Mouse (Mus musculus) cortical plate, adult 2 months (tissue): Measurements from ENCODE around the gene Astn2. TPM values are rescaled to one million over a fixed set of nuclear protein-coding genes. Genes with fewer than 3 reads are reported as not detected.
A peak's percentile ranks its signal among the peaks of the same experiment; 100 is the strongest.

ENCODE experiments used
- H3K27ac ChIP-seq: fragments of 200-500 bp; 2 replicates; pipeline ENCODE4 v1.5.1; 2012; ENCODE audit warnings: low read length, control low read depth, inconsistent platforms; ENCODE audit not compliant: insufficient read depth
- H3K4me1 ChIP-seq: fragments of 200-500 bp; 2 replicates; pipeline ENCODE4 v1.6.1; 2011; ENCODE audit warnings: low read length; ENCODE audit not compliant: control insufficient read depth, insufficient read depth
- H3K4me3 ChIP-seq: fragments of 200-500 bp; 2 replicates; pipeline ENCODE4 v1.5.1; 2011; ENCODE audit warnings: mild to moderate bottlenecking, low read length, control low read depth; ENCODE audit not compliant: insufficient read depth
- CTCF ChIP-seq: fragments of 200-500 bp; IDR thresholded peaks from 2 replicates; pipeline ENCODE4 v1.5.1; 2011; ENCODE audit warnings: mild to moderate bottlenecking, control low read depth, low read length; ENCODE audit not compliant: insufficient read depth; ENCODE audit errors: extremely low read depth
- POLR2A ChIP-seq: fragments of 200-500 bp; IDR thresholded peaks from 2 replicates; pipeline ENCODE4 v1.6.1; 2011; ENCODE audit warnings: mild to moderate bottlenecking, low read length, control low read depth; ENCODE audit not compliant: insufficient read depth; ENCODE audit errors: extremely low read depth
- polyA plus RNA-seq: library from polyadenylated mRNA; depleted of rRNA; stranded (reverse); fragments of >200 nt; gene quantifications from 2 replicates; pipeline ENCODE4 v1.2.3, GENCODE M21; 2012

Gene Astn2
- polyA plus RNA-seq, 1 experiment: 20.9 TPM

DNA sequence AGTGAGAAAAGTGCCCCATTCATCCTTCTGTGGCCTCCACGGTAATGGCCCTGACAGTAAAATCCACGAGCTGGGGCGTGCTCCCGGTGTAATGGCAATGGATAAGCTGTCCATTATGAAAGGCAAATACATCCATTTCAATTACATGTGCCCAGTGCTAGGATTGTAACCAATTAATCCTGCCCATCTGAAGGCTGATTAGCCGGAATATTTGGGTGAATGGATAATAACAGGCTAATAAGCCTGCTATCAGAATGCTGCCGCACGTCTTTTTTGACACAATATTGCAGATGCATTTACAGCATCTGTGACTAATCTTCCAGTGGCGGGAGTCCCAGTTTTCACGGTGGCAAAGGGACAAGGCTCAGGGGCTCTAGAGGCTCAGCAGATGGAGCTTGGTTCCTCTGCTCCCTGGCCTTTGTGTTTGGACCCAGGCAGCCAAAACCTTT, 189.2 kb downstream of the Astn2 start:
- no peak overlapping the region for H3K4me3 ChIP-seq
- no peak overlapping the region for H3K27ac ChIP-seq
- no peaks in the 10 kb centered on the region for H3K4me1 ChIP-seq
- no peak for TF ChIP-seq POLR2A
- TF ChIP-seq CTCF: no peak

DNA sequence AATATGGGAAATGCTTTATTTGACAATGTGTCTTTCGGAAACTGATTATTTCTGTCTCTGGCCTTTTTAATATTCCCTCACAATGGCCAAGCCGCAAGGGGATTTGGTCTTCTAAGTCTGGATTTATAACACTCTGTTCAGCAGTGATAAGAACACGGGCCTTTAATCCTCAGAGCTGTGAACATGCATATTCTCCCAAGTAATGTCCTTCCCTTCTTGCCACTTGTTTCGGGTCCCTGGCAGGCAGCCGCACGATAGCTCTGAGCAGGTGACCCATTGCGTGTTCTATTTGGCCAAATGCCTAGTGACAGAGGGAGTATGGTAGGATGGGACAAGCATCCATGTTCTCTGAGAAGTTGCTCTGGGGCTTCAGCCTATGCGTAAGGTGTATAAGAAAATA, 214.8 kb downstream of the Astn2 start:
- H3K4me3 ChIP-seq: no peak overlapping the region
- TF ChIP-seq CTCF (no peak), POLR2A (no peak)
- no peaks in the 10 kb centered on the region; the same call in 1 of the 2 replicates for H3K4me1 ChIP-seq
- no peak overlapping the region for H3K27ac ChIP-seq

DNA sequence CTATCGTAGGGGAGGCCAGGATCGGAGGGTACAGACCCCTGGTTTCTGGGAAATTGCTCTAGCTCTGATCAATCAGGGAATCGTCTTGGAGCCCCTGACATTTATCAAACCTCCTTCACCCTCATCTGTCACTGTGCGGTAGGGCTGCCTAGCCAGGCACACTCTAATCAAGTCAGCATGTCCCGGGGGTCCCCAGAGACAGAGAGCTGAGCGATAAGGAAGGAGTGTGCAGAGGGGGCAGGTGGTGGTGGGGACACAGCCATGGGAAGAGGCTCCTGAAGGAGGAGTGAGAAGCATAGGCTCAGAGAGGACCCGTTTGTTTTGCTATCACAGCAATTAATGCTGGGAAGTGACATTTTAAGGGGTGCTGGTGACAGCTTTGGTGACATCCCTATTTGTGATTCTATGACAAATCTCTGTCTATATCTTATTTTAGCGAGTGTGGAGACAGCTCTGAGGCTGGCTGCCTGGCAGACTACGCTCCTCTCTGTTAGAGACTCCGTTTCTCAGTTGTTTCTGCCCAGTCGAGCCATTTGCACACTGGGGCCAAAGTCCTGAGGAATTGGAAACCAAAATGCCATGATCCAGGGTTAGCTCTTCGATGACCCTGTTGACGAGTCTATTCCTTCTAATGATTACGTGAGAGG, 228.4 kb downstream of the Astn2 start:
- no peak overlapping the region for H3K4me3 ChIP-seq
- no peak for TF ChIP-seq POLR2A
- no peak for TF ChIP-seq CTCF
- peaks cover 2% of the 10 kb centered on the region; the same call in 1 of the 2 replicates for H3K4me1 ChIP-seq
- no peak overlapping the region for H3K27ac ChIP-seq

DNA sequence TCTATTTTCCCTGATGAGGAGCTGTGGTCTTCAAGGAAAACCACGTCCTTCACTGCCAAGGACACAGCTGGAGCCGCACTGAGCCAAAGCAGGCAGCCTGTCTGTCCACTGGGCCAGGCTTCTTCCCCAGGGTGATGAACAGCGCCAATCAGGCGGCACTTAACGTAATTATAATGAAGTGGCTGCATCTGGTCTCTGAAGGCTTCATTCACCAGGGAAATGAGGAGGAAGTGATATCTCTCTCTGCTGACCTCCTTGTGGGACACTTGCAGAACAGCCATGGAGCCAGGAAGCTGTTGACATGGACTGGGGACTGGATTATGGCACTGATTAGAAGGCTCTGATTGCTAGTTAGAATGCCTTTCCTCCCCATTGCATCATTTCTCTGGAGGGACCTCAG, 232.8 kb downstream of the Astn2 start:
- H3K4me1 ChIP-seq: peaks cover 2% of the 10 kb centered on the region; the same call in 1 of the 2 replicates
- H3K27ac ChIP-seq: peak overlapping the region; percentile 40; the same call in 1 of the 2 replicates
- no peak for TF ChIP-seq CTCF
- TF ChIP-seq POLR2A: no peak
- H3K4me3 ChIP-seq: no peak overlapping the region

DNA sequence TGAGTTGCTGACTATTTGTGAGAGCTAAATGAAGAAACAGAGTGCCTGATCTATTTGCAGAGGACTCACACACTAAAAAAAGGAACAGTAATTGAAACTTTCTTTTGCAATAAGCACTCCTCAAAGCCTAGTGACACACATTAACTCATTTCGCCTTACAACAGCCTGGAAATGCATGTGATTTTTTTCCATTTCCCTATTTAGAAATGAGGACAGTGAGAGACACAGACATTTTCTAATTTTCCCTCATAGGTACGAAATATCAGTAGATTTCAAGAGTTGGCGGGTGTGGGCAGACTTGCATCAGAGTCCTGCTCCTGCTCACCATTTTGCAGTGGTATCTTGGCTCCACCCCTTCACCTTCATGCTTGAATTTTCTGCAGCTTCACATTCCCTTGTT, 233.6 kb downstream of the Astn2 start:
- H3K4me1 ChIP-seq: no peaks in the 10 kb centered on the region; the same call in 1 of the 2 replicates
- no peak overlapping the region for H3K4me3 ChIP-seq
- TF ChIP-seq CTCF (no peak), POLR2A (no peak)
- H3K27ac ChIP-seq: peak overlapping the region; percentile 40; the same call in 1 of the 2 replicates

DNA sequence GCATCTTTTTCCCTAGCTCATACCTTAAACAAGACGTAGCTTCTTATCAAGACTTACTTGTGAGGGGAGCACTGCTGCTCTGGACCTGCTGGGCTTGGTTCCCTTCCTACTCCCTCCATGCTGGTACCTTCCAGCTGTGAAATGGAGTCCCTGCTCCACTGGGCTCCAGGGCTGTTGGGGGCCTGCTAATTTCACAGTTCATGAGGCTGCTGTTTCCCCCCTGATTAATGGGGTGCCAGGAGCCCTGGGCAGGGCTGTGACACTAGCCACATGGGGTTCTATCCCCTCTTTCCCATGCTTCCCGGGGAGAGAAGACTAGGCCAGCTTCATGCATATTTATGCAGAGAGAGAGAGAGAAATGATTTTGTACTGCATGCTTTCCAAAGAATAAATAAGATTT, 234.9 kb downstream of the Astn2 start:
- no peak overlapping the region for H3K4me3 ChIP-seq
- H3K27ac ChIP-seq: no peak overlapping the region
- H3K4me1 ChIP-seq: no peaks in the 10 kb centered on the region; the same call in 1 of the 2 replicates
- no peak for TF ChIP-seq CTCF
- no peak for TF ChIP-seq POLR2A

DNA sequence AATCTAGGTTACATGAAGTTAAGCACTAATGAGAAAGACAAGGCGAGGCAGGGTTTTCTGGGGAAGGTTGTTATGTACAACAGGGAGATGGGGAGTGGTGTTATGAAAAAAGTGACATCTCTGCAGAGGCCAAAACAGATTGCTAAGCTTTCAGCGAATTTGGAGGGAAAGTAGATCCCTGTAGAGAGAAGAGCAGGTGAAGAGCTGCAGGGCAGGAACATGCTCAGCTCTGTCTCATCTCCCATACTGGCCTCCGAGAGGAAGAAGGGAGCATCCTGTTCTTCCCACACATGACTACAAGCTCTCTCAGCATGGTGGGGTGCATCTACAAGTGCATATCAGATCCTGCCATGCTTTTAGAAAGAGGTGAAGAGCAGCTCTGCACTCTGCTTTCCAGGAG, 245.7 kb downstream of the Astn2 start:
- H3K27ac ChIP-seq: no peak overlapping the region
- no peak overlapping the region for H3K4me3 ChIP-seq
- H3K4me1 ChIP-seq: no peaks in the 10 kb centered on the region; the same call in 1 of the 2 replicates
- TF ChIP-seq CTCF: no peak
- TF ChIP-seq POLR2A: no peak

DNA sequence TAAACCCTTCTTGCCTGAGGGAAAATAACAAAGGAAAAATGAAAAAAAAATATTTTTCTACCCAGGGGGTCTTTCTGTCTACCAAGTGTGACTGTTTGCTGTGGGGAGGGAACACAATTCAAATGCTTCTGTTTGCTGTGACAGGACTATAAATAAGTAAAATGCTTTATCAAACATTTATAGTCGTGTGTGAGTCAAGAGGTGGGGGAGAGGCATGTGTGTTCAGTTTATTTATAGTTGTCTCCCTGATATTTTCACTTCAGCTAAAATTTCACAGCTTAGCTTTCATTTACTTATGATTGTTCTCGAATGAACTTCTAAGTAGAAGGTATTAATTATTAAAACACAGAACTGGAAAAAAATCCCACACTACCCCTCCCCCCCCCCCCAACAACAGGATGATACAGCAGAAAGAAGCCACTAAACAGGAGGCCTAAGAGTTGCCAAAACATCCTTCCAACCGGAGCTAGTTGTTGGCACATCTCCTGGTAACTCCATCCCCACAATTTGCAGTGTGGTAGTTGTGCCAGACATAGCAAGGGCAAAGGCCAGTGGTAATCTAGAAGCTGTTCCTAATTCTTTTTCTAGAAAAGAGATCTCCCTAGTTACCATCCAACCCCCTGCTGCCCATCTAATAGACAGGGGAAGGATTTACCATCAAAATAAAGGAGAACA, 246.8 kb downstream of the Astn2 start:
- H3K4me1 ChIP-seq: no peaks in the 10 kb centered on the region; the same call in 1 of the 2 replicates
- no peak overlapping the region for H3K27ac ChIP-seq
- TF ChIP-seq POLR2A (no peak), CTCF (no peak)
- H3K4me3 ChIP-seq: no peak overlapping the region

DNA sequence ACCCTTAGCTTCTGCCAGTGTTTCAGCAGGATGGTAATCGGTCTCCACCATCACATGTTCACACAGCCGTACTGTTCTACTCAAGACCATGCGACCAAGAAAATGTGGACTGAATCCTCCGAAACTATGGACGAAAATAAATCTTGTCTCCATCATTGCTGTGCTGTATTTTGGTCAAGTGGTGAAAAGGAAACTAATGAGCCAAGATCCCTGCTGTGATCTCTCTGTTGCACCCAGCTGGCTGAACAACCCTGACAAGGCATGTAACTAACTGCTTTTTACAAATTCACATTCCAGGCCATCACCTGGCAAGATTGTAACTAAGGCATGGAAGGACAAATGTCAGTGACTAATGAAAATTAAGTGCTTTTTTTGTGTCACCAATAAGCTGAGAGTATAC, 257.9 kb downstream of the Astn2 start:
- H3K27ac ChIP-seq: no peak overlapping the region
- TF ChIP-seq CTCF (no peak), POLR2A (no peak)
- no peaks in the 10 kb centered on the region for H3K4me1 ChIP-seq
- H3K4me3 ChIP-seq: no peak overlapping the region

DNA sequence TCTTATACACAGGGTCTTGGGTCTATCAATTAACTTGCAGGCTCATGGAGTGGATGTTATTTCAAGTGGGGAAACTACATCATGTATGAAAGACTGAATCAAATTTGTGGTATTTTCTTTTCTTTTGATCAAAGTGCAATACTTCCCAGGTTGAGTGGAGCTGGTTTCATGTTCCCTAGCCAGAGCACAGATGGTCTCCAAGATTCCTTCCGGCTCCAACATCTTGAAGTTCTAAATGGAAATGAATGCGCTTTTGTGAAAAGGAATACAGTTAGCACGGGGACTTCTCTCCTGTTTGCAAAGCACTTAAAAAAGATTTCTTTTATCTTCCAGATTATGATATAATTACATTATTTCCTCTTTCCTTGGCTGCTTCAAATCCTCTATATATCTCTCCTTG, 278.2 kb downstream of the Astn2 start:
- TF ChIP-seq POLR2A: no peak
- TF ChIP-seq CTCF: no peak
- Histone ChIP-seq H3K27ac (no peak overlapping the region), H3K4me3 (no peak overlapping the region), H3K4me1 (no peaks in the 10 kb centered on the region)
